Mouse (Mus musculus): ENCODE measurements at regions not wholly inside any gene's neighbourhood (a gene's known extent, or its start where the extent isn't known, plus 50 kb on each side); places are given as distances from the start of the nearest gene placed in this dataset.
"Not testable (repeated sequence)": the region's sequence is repeated elsewhere in the genome, so short reads cannot be mapped to it uniquely, and the experiment has no call there.

GRCm38 (mm10) chr12:92891126-92891525 lies 1042.2 kb upstream of the Sel1l start:
- ATAC-seq (replicated peaks; ENCODE audit: poor library complexity, severe bottlenecking) = peak; percentile 69

GRCm38 (mm10) chr12:92887747-92888146 lies 1038.8 kb upstream of the Sel1l start:
- no peak for ATAC-seq (replicated peaks; ENCODE audit: poor library complexity, severe bottlenecking)

DNA sequence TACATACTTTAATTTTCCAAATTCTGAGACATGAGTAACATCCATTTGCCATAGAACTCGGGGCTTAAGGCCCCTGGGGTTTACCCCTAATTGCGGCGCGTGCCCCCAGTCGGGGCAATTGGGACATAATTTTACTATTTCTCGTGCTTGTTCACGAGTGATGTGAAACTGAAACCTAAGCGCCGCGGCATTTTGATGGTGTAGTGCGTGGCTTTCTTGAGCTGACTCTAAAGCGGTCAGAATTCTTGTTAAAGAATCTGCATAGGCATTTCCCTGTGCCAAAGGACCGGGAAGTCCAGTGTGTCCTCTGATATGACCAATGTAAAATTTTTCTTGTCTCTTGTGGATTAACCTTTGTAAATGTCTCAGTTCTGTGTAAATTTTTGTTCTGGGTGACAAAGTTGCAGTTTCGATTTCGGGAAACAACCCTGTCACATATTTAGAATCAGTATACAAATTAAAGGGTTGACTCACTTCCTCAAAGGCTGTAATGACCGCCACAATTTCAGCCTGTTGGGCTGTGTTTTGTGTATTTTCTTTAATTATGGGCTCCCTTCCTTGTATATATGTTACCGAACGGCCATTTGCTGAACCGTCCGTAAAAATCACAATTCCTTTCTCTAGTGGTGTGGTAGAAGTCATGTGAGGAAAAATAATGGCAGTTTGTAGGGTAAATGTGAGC lies 1037.6 kb upstream of the Sel1l start:
- not testable (repeated sequence) for ATAC-seq (replicated peaks; ENCODE audit: poor library complexity, severe bottlenecking)

- ATAC-seq (replicated peaks; ENCODE audit: poor library complexity, severe bottlenecking) = not testable (repeated sequence)
Measured at GRCm38 (mm10) chr12:92884014-92884413, 1035.1 kb upstream of the Sel1l start.

- peak; percentile 57; the same call in 1 of the 2 replicates for ATAC-seq (replicated peaks; ENCODE audit: poor library complexity, severe bottlenecking)
Measured at GRCm38 (mm10) chr12:92883091-92883490, 1034.1 kb upstream of the Sel1l start.

DNA sequence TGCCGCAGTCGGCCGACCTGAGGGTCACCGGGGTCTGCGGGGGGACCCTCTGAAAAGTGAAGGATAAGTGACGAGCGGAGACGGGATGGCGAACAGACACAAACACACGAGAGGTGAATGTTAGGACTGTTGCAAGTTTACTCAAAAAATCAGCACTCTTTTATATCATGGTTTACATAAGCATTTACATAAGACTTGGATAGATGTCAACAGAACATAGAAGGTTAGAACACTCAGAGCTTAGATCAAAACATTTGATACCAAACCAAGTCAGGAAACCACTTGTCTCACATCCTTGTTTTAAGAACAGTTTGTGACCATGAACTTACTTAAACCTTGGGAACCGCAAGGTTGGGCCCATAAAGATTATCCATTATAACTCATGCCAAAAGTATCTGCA lies 1033.6 kb upstream of the Sel1l start:
- ATAC-seq (replicated peaks; ENCODE audit: poor library complexity, severe bottlenecking) = peak; percentile 56

DNA sequence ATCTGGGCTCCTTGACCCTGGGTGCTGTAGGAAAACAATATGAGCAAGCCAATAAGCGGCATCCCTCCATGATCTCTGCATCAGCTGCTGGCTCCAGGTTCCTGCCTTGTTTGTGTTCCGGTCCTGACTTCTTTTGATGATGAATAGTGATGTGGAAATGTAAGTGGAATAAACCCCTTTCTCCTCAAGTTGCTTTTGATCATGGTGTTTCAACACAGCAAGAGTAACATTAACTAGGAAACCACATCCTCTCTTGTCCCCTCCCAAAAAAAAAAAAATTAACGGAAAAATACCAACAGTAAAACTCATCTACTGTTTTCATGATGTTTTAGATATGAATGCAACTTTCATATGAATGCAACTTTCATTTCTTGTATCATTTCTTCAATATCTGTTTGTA lies 1024.6 kb upstream of the Sel1l start:
- no peak for ATAC-seq (replicated peaks; ENCODE audit: poor library complexity, severe bottlenecking)

DNA sequence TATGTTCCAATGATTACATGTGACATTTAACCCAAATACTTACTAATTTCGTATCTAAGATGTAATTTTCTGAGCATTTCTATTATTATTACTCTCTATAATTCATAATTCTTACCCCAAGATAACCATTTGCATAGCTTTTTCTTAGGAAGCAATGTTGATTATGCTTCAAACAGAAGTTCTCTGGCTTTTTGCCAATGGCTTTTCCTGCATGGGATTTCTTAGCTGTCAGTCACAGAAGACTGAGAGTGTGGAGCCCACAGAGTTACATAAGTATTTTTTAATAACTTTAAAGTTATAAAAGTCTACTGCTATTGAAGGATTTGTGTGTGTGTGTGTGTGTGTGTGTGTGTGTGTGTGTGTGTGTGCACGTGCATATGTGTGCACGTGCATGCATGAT lies 1020.4 kb upstream of the Sel1l start:
- ATAC-seq (replicated peaks; ENCODE audit: poor library complexity, severe bottlenecking) = no peak

DNA sequence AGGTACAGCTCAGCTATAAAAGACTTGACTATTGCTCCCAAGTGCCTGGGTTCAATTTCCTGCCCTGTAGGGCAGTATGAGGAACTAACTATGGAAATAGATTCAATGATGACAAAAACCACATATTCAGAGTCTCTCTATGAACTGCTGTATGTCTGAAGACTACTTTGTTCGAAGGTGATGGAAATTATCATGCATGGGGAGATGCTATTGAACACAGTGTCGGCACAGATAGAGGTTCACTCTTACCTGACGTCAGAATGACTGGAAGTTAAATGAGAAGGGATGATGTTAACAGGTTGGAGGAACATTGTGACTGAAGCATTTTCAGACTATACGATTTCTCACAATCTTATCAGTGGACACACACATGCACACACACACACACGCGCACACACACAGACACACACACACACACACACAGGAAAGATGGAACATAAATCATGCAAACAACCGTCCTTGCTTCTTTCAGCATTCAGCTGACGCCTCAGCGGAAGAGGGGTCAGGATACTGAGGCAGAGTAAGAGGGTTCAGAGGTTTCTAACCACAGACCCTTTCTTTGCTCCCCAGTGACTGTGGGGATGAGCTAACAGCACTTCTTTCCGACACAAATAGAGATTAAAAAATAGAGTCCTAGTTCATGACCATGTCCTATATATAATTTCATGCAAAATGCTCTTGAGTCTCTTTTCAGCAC lies 974.3 kb upstream of the Sel1l start:
- peak; percentile 65 for ATAC-seq (replicated peaks; ENCODE audit: poor library complexity, severe bottlenecking)

DNA sequence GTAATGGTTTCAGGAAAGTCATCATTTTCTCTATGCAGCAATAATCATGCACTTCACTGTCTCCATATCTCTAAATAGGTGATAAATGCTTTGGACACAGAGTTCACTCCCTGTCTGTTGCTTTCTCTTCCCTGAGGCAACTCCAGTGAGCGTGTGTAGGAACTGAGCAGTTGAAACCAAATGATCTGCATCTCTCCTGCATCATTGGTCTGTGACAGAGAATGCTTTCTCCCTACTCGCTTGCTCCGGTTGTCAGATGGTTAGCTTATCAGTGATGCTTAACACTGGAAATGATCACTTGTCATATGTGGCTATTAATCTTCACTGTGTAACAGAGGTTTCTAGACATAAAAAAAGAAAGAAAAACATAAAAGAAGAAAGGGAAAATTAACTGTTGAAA lies 969.7 kb upstream of the Sel1l start:
- ATAC-seq (replicated peaks; ENCODE audit: poor library complexity, severe bottlenecking) = no peak

DNA sequence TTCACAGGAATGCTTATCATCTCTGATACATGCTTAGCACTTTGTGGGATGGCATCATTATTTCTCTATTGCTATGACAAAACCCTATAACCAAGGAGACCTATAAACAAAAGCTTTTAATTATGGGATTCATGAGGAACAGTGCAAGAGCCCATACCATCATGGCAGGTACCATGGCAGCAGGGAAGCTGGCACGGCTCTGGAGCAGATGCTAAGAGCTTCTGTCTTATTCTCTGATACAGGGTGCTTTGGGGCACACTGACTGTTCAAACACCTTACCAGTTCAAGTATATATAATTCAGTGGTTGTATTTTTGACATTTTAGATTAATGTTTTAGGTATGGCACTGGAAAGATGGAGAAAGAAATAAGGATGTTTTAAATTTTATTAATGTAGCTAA lies 952.2 kb upstream of the Sel1l start:
- no peak for ATAC-seq (replicated peaks; ENCODE audit: poor library complexity, severe bottlenecking)

- no peak for ATAC-seq (replicated peaks; ENCODE audit: poor library complexity, severe bottlenecking)
Measured at GRCm38 (mm10) chr12:92783362-92783761, 934.4 kb upstream of the Sel1l start.

DNA sequence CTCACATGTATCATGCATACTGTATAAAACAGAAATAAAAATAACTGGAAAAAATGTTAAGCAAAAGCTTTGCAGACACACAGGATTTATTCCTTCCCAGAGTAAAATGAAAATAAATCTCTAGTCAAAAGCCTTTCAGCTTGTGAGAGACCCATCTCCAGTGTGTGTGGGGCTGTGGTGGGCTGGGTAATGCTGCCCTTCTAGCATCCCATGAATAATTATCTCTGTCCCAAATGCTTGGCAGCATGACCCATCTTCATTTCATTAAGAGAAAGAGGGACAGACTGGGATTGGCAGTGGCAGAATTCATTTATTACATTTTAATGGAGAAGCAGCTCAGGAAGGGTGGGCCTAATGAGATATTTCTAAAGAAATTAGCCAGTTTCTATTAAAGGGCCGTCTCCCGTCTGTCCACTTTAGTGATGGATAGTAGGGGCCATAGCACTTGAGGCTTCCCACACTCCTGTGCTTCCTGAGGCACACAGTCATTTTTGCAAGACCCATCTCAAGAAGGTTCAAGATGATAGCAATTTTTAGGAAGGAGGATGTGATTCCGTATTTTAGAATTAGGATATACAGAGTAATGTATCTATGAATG lies 930.8 kb upstream of the Sel1l start:
- ATAC-seq (replicated peaks; ENCODE audit: poor library complexity, severe bottlenecking) = no peak

GRCm38 (mm10) chr12:92775668-92776067 lies 926.7 kb upstream of the Sel1l start:
- no peak for ATAC-seq (replicated peaks; ENCODE audit: poor library complexity, severe bottlenecking)

DNA sequence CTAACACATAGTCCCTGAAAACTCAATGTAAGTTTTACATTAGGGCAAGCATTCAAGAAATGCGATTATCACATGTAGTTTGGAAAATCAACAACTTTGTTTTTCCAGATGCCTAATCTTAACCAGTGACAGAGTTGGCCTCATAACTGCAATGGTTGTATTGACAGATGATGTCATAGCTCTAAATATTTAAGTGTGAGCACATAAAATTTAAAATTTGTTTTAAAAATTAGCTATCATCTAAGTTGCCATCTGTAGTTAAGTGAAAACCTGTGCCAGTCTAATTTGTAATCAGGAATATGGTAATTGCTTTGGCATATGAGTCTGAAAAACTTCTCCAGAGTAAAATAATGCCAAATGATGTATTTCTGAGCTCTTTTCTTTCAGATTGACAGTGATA lies 899.6 kb upstream of the Sel1l start:
- ATAC-seq (replicated peaks; ENCODE audit: poor library complexity, severe bottlenecking) = no peak

DNA sequence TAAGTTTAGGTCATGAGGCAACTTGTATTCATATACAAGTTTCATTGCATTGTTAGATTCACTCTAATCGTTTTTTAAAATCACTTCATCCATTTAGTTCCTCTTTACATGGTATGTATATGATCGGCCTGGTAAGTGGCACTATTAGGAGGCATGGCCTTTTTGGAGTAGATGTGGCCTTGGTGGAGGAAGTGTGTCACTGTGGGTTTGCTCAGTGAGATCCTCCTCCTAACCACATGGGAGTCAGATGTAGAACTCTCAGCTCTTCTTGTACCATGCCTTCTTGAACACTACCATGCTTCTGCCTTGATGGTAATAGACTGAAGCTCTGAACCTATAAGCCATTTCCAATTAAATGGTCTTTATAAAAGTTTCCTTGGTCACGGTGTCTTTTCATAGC lies 891.9 kb upstream of the Sel1l start:
- peak; percentile 95 for ATAC-seq (replicated peaks; ENCODE audit: poor library complexity, severe bottlenecking)

- ATAC-seq (replicated peaks; ENCODE audit: poor library complexity, severe bottlenecking) = no peak
Measured at GRCm38 (mm10) chr12:92739196-92739595, 890.2 kb upstream of the Sel1l start.

- peak; percentile 60 for ATAC-seq (replicated peaks; ENCODE audit: poor library complexity, severe bottlenecking)
Measured at GRCm38 (mm10) chr12:92737623-92738370, 888.8 kb upstream of the Sel1l start.

DNA sequence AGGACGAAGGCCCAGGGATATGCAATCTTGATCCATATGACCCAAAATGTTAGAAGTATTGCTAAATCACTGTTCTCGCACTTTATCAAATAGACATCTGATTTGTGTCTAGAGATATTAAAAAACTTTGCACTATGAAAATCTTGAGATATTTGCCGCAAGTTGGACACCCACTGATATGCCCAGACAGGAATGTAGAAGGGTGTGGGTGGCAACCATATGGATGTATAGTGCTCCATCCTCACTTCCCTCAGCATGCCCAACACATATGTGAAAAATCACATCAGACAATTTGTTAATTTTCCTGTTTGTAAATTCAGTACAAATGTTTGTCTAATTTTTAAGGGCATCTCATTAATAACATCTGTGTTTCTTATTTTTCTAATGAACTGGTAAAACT lies 874.1 kb upstream of the Sel1l start:
- no peak for ATAC-seq (replicated peaks; ENCODE audit: poor library complexity, severe bottlenecking)

DNA sequence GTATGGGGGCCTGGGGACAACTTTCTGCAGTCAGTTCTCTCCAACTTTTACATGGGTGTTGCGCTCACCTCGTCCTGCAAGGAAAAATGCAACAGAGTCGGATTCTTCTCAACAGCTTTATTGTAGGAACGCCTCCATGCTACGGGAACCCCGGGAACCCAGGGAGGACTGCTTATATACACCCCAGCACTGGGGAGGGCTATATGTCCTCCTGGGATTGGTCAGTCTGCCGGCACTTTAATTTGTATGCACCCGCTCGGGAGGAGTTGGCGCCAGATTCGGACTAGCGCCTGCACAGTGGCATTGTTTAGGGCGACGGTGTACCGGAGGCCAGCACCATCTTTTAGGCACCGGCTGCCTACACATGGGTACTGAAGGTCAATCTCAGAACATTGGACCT lies 864.5 kb upstream of the Sel1l start:
- ATAC-seq (replicated peaks; ENCODE audit: poor library complexity, severe bottlenecking) = no peak

GRCm38 (mm10) chr12:92708466-92708865 lies 859.5 kb upstream of the Sel1l start:
- ATAC-seq (replicated peaks; ENCODE audit: poor library complexity, severe bottlenecking) = no peak
